Mouse (Mus musculus) liver, postnatal 0 days (tissue): ENCODE measurements around the gene Ralgapa1. TPM values are rescaled to one million over a fixed set of nuclear protein-coding genes. Genes with fewer than 3 reads are reported as not detected.

Experiments used
- ATAC-seq: fragments of 200-750 bp; cut with Nextera tagmentation; 2 replicates; pipeline ENCODE4 v1.8.0; 2017; ENCODE audit warnings: mild to moderate bottlenecking, moderate library complexity
- DNase-seq: peaks from one replicate; pipeline ENCODE4 v3.0.0-alpha.2; 2016
- H3K27ac ChIP-seq: fragments of 300-500 bp; sonication (generic); 2 replicates; pipeline ENCODE4 v1.5.1; 2014; ENCODE audit warnings: antibody characterized with exemption, moderate library complexity, mild to moderate bottlenecking, low read depth
- H3K27me3 ChIP-seq: fragments of 300-500 bp; sonication (generic); 2 replicates; pipeline ENCODE4 v1.6.1; 2014; ENCODE audit warnings: low read length, control low read depth, mixed read lengths; ENCODE audit not compliant: insufficient read depth
- H3K36me3 ChIP-seq: fragments of 300-500 bp; sonication (generic); replicated peaks from 2 replicates; pipeline ENCODE4 v1.6.1; 2014; ENCODE audit warnings: mild to moderate bottlenecking, control low read depth, low read length, moderate library complexity, mixed read lengths; ENCODE audit not compliant: insufficient read depth
- H3K4me1 ChIP-seq: fragments of 300-500 bp; sonication (generic); 2 replicates; pipeline ENCODE4 v1.6.1; 2014; ENCODE audit warnings: antibody characterized with exemption, mild to moderate bottlenecking, control low read depth; ENCODE audit not compliant: insufficient read depth
- H3K4me2 ChIP-seq: fragments of 300-500 bp; sonication (generic); 2 replicates; pipeline ENCODE4 v1.6.1; 2014; ENCODE audit warnings: low read depth, mild to moderate bottlenecking, low read length, moderate library complexity, mixed read lengths
- H3K4me3 ChIP-seq: fragments of 300-500 bp; sonication (generic); 2 replicates; pipeline ENCODE4 v1.5.1; 2014; ENCODE audit warnings: low read depth, low read length
- H3K9ac ChIP-seq: fragments of 300-500 bp; sonication (generic); replicated peaks from 2 replicates; pipeline ENCODE4 v1.6.1; 2014; ENCODE audit warnings: mild to moderate bottlenecking, moderate library complexity
- H3K9me3 ChIP-seq: fragments of 300-500 bp; sonication (generic); 2 replicates; pipeline ENCODE4 v1.6.1; 2016; ENCODE audit warnings: mild to moderate bottlenecking, control low read depth, low read length, mixed read lengths
- CTCF ChIP-seq: sonication (generic); IDR thresholded peaks from 2 replicates; pipeline ENCODE4 v1.5.1; 2016; ENCODE audit warnings: antibody characterized with exemption, low read depth
- EP300 ChIP-seq: IDR thresholded peaks from 2 replicates; pipeline ENCODE4 v1.6.1; 2016; ENCODE audit warnings: antibody characterized with exemption, low read depth, mild to moderate bottlenecking
- WGBS: fragments of 180-500 bp; shearing (Covaris S2); extraction: QIAGEN DNeasy Blood & Tissue Kit; methylation state at CpG from one replicate; pipeline ENCODE4 v1.1.7; 2014; ENCODE audit not compliant: insufficient replicate concordance; 5-methylcytosine and 5-hydroxymethylcytosine counted together
- polyA plus RNA-seq: library from polyadenylated mRNA; unstranded; fragments of >200 nt; fragmentation: Nextera tagmentation; extraction: Ambion mirVana; gene quantifications from 2 replicates; pipeline ENCODE4 v1.2.1, GENCODE M21; 2015

The Ralgapa1 gene
- polyA plus RNA-seq, 1 experiment from 2014 or later = 2.8 TPM

GRCm38 (mm10) chr12:55850650-55851049 lies 29.7 kb upstream of the Ralgapa1 start:
- DNase-seq (no peak), ATAC-seq (peak; percentile 80)
- Histone ChIP-seq H3K4me3 (no peak overlapping the region), H3K4me1 (no peaks in the 10 kb centered on the region; the same call in 1 of the 2 replicates), H3K36me3 (peaks cover 13% of the 10 kb centered on the region), H3K27ac (no peak overlapping the region), H3K27me3 (no peaks in the 10 kb centered on the region), H3K9me3 (peaks cover 3% of the 10 kb centered on the region), H3K9ac (no peak overlapping the region), H3K4me2 (no peak overlapping the region)
- TF ChIP-seq CTCF = no peak
- TF ChIP-seq EP300 = peak; percentile 68

- H3K9me3 ChIP-seq = peaks cover 3% of the 10 kb centered on the region
- H3K36me3 ChIP-seq = peaks cover 18% of the 10 kb centered on the region
- ATAC-seq = no peak
- H3K4me2 ChIP-seq = no peak overlapping the region
- no peak for DNase-seq
- no peak for TF ChIP-seq CTCF
- no peak for TF ChIP-seq EP300
- no peak overlapping the region for H3K9ac ChIP-seq
- no peak overlapping the region for H3K4me3 ChIP-seq
- H3K4me1 ChIP-seq = no peaks in the 10 kb centered on the region; the same call in 1 of the 2 replicates
- whole genome bisulfite sequencing = 91% methylated on average over 4 of the region's 4 CpGs
- H3K27ac ChIP-seq = no peak overlapping the region
- no peaks in the 10 kb centered on the region for H3K27me3 ChIP-seq
Measured at GRCm38 (mm10) chr12:55847851-55848250, 26.9 kb upstream of the Ralgapa1 start.

- Histone ChIP-seq H3K4me1 (no peaks in the 10 kb centered on the region; the same call in 1 of the 2 replicates), H3K36me3 (peaks cover 22% of the 10 kb centered on the region), H3K9ac (no peak overlapping the region), H3K4me2 (no peak overlapping the region), H3K4me3 (no peak overlapping the region), H3K27ac (no peak overlapping the region), H3K9me3 (peaks cover 3% of the 10 kb centered on the region), H3K27me3 (no peaks in the 10 kb centered on the region)
- peak; percentile 29 for DNase-seq
- peak; percentile 59 for TF ChIP-seq CTCF
- TF ChIP-seq EP300 = no peak
- WGBS = 64% methylated on average over 1 of the region's 1 CpGs
- no peak for ATAC-seq
Measured at GRCm38 (mm10) chr12:55846741-55847140, 25.8 kb upstream of the Ralgapa1 start.

- Histone ChIP-seq H3K4me3 (no peak overlapping the region), H3K9ac (no peak overlapping the region), H3K27me3 (no peaks in the 10 kb centered on the region), H3K4me2 (peak overlapping the region; percentile 68; the same call in 1 of the 2 replicates), H3K4me1 (0 out of 2 replicates have a peak, but pooled peaks cover 2% of the 10 kb centered on the region), H3K27ac (no peak overlapping the region), H3K36me3 (0 out of 2 replicates have a peak, but pooled peaks cover 3% of the 10 kb centered on the region), H3K9me3 (no peaks in the 10 kb centered on the region)
- TF ChIP-seq CTCF = no peak
- TF ChIP-seq EP300 = no peak
- WGBS = 75% methylated on average over 3 of the region's 3 CpGs
- DNase-seq (no peak), ATAC-seq (no peak)
Measured at GRCm38 (mm10) chr12:55837495-55837894, 16.5 kb upstream of the Ralgapa1 start.

GRCm38 (mm10) chr12:55836199-55836951 lies 15.4 kb upstream of the Ralgapa1 start, which contains the start of gene Brms1l:
TSS of gene Brms1l (plus strand) at chr12:55836324.
- Histone ChIP-seq H3K9me3 (no peaks in the 10 kb centered on the region), H3K9ac (peak within 1 kb of the TSS; percentile 78), H3K27ac (peak within 1 kb of the TSS; percentile 86), H3K27me3 (no peaks in the 10 kb centered on the region), H3K4me3 (peak within 1 kb of the TSS; percentile 87), H3K36me3 (no peaks in the 10 kb centered on the region), H3K4me2 (peak within 1 kb of the TSS; percentile 68), H3K4me1 (0 out of 2 replicates have a peak, but pooled peaks cover 2% of the 10 kb centered on the region)
- peak; percentile 99 for ATAC-seq
- under 1% methylated on average over 66 of the region's 77 CpGs for WGBS
- peak; percentile 96 for DNase-seq
- TF ChIP-seq CTCF = no peak
- TF ChIP-seq EP300 = no peak

- peak overlapping the region; percentile 86 for H3K27ac ChIP-seq
Measured at GRCm38 (mm10) chr12:55835857-55836198, 14.9 kb upstream of the Ralgapa1 start.

More at GRCm38 (mm10) chr12:55835857-55836198, 14.9 kb upstream of the Ralgapa1 start:
- WGBS = under 1% methylated on average over 6 of the region's 6 CpGs
- H3K9me3 ChIP-seq = no peaks in the 10 kb centered on the region
- 0 out of 2 replicates have a peak, but pooled peaks cover 2% of the 10 kb centered on the region for H3K4me1 ChIP-seq
- peak overlapping the region; percentile 87 for H3K4me3 ChIP-seq
- H3K36me3 ChIP-seq = no peaks in the 10 kb centered on the region
- peak overlapping the region; percentile 53 for H3K9ac ChIP-seq
- no peak for ATAC-seq
- TF ChIP-seq EP300 (no peak), CTCF (no peak)
- no peak for DNase-seq
- no peaks in the 10 kb centered on the region for H3K27me3 ChIP-seq
- H3K4me2 ChIP-seq = peak overlapping the region; percentile 68
